Mouse (Mus musculus): ENCODE results near the gene Vamp1. TPM values are rescaled to one million over a fixed set of nuclear protein-coding genes. Genes with fewer than 3 reads are reported as not detected.

Gene Vamp1
- polyA plus RNA-seq, 1 experiment, result 14.3 TPM

DNA sequence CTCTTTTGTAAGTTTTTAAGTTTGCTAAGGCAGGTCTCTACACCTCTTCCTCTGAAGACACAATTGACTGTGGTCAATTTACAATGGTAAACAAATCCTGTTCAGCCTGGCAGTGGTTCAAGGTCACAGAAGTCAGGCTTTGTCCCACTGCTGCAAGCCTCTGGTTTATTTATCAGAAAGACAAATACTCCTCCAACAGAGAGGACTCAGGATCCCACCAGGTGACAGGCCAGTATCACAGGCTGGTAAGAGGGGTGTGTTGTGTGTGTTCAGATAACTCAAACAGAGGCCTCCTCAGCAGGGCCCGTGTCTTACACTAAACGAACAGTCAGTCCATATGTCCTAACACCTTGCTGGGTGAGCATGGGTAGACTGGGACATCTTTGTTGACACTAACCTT lies 42.9 kb upstream of the Vamp1 start:
- TF ChIP-seq POLR2A (IDR thresholded peaks at IDR 0.05; ENCODE audit: insufficient read depth, low read length) (no peak), EP300 (IDR thresholded peaks at IDR 0.05; ENCODE audit: insufficient read depth, low read depth, low read length) (no peak), CTCF (IDR thresholded peaks at IDR 0.05; ENCODE audit: low read depth, low read length) (no peak)
- H3K9me3 ChIP-seq (replicated peaks; ENCODE audit: control insufficient read depth, insufficient read depth, low read length, poor library complexity, severe bottlenecking), result no peaks in the 10 kb centered on the region

DNA sequence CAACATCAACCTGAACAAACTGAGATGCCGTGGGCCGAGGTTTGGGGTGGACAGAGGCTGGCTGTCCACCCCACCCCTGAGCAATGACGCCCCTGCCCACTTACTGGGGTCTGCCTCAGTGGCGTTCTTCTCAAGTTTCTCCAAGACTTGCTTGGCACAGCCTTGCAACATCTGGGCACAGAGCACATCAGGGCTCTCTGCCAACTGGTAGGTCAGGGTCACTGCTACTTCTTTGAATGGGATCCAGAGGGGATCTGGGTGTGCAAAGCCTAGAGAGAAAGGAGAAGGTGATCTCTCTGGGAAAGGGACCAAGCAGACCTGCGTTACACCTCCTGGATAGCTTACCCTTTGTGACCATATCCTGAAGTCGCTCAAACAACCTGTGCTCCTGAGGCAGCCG lies 42.1 kb upstream of the Vamp1 start:
- no peak overlapping the region for H3K9ac ChIP-seq (ENCODE audit: low read depth, poor library complexity, severe bottlenecking)
- H3K36me3 ChIP-seq (ENCODE audit: control insufficient read depth, insufficient read depth, low read length, poor library complexity, severe bottlenecking), result peaks cover 83% of the 10 kb centered on the region
- peaks cover 10% of the 10 kb centered on the region for H3K4me1 ChIP-seq (ENCODE audit: control insufficient read depth, insufficient read depth, low read length)
- H3K27me3 ChIP-seq (ENCODE audit: control insufficient read depth, insufficient read depth, low read length, poor library complexity, severe bottlenecking), result no peaks in the 10 kb centered on the region
- no peak overlapping the region for H3K4me3 ChIP-seq (ENCODE audit: low read depth, low read length)
- H3K9me3 ChIP-seq (replicated peaks; ENCODE audit: control insufficient read depth, insufficient read depth, low read length, poor library complexity, severe bottlenecking), result no peaks in the 10 kb centered on the region
- H3K27ac ChIP-seq (ENCODE audit: insufficient read depth, low read length), result peak overlapping the region; percentile 43
- TF ChIP-seq CTCF (IDR thresholded peaks at IDR 0.05; ENCODE audit: low read depth, low read length), result no peak
- TF ChIP-seq EP300 (IDR thresholded peaks at IDR 0.05; ENCODE audit: insufficient read depth, low read depth, low read length), result no peak
- no peak for TF ChIP-seq POLR2A (IDR thresholded peaks at IDR 0.05; ENCODE audit: insufficient read depth, low read length)

More for the DNA sequence above, 42.9 kb upstream of the Vamp1 start:
- Histone ChIP-seq H3K27me3 (ENCODE audit: control insufficient read depth, insufficient read depth, low read length, poor library complexity, severe bottlenecking) (no peaks in the 10 kb centered on the region), H3K27ac (ENCODE audit: insufficient read depth, low read length) (peak overlapping the region; percentile 67), H3K4me3 (ENCODE audit: low read depth, low read length) (no peak overlapping the region), H3K9ac (ENCODE audit: low read depth, poor library complexity, severe bottlenecking) (no peak overlapping the region), H3K36me3 (ENCODE audit: control insufficient read depth, insufficient read depth, low read length, poor library complexity, severe bottlenecking) (peaks cover 81% of the 10 kb centered on the region), H3K4me1 (ENCODE audit: control insufficient read depth, insufficient read depth, low read length) (peaks cover 11% of the 10 kb centered on the region)

- TF ChIP-seq EP300 (IDR thresholded peaks at IDR 0.05; ENCODE audit: insufficient read depth, low read depth, low read length), result peak; percentile 68; the same call in 1 of the 2 replicates
- TF ChIP-seq POLR2A (IDR thresholded peaks at IDR 0.05; ENCODE audit: insufficient read depth, low read length), result no peak
- Histone ChIP-seq H3K4me1 (ENCODE audit: control insufficient read depth, insufficient read depth, low read length) (peaks cover 7% of the 10 kb centered on the region), H3K27ac (ENCODE audit: insufficient read depth, low read length) (peak overlapping the region; percentile 10; the same call in 1 of the 2 replicates), H3K9me3 (replicated peaks; ENCODE audit: control insufficient read depth, insufficient read depth, low read length, poor library complexity, severe bottlenecking) (no peaks in the 10 kb centered on the region), H3K4me3 (ENCODE audit: low read depth, low read length) (no peak overlapping the region), H3K36me3 (ENCODE audit: control insufficient read depth, insufficient read depth, low read length, poor library complexity, severe bottlenecking) (peaks cover 82% of the 10 kb centered on the region), H3K9ac (ENCODE audit: low read depth, poor library complexity, severe bottlenecking) (no peak overlapping the region), H3K27me3 (ENCODE audit: control insufficient read depth, insufficient read depth, low read length, poor library complexity, severe bottlenecking) (no peaks in the 10 kb centered on the region)
Observed at GRCm38 (mm10) chr6:125175469-125175868, 39.9 kb upstream of the Vamp1 start.

GRCm38 (mm10) chr6:125179601-125180000 lies 35.8 kb upstream of the Vamp1 start:
- no peak overlapping the region for H3K27ac ChIP-seq (ENCODE audit: insufficient read depth, low read length)
- no peak overlapping the region for H3K9ac ChIP-seq (ENCODE audit: low read depth, poor library complexity, severe bottlenecking)
- no peak overlapping the region for H3K4me3 ChIP-seq (ENCODE audit: low read depth, low read length)
- H3K4me1 ChIP-seq (ENCODE audit: control insufficient read depth, insufficient read depth, low read length), result no peaks in the 10 kb centered on the region
- no peaks in the 10 kb centered on the region for H3K27me3 ChIP-seq (ENCODE audit: control insufficient read depth, insufficient read depth, low read length, poor library complexity, severe bottlenecking)
- peaks cover 93% of the 10 kb centered on the region for H3K36me3 ChIP-seq (ENCODE audit: control insufficient read depth, insufficient read depth, low read length, poor library complexity, severe bottlenecking)
- TF ChIP-seq EP300 (IDR thresholded peaks at IDR 0.05; ENCODE audit: insufficient read depth, low read depth, low read length) (no peak), CTCF (IDR thresholded peaks at IDR 0.05; ENCODE audit: low read depth, low read length) (no peak), POLR2A (IDR thresholded peaks at IDR 0.05; ENCODE audit: insufficient read depth, low read length) (no peak)
- no peaks in the 10 kb centered on the region for H3K9me3 ChIP-seq (replicated peaks; ENCODE audit: control insufficient read depth, insufficient read depth, low read length, poor library complexity, severe bottlenecking)

GRCm38 (mm10) chr6:125182133-125182532 lies 33.2 kb upstream of the Vamp1 start:
- Histone ChIP-seq H3K27ac (ENCODE audit: insufficient read depth, low read length) (no peak overlapping the region), H3K4me1 (ENCODE audit: control insufficient read depth, insufficient read depth, low read length) (no peaks in the 10 kb centered on the region), H3K9me3 (replicated peaks; ENCODE audit: control insufficient read depth, insufficient read depth, low read length, poor library complexity, severe bottlenecking) (no peaks in the 10 kb centered on the region), H3K9ac (ENCODE audit: low read depth, poor library complexity, severe bottlenecking) (no peak overlapping the region), H3K36me3 (ENCODE audit: control insufficient read depth, insufficient read depth, low read length, poor library complexity, severe bottlenecking) (peaks cover 94% of the 10 kb centered on the region), H3K27me3 (ENCODE audit: control insufficient read depth, insufficient read depth, low read length, poor library complexity, severe bottlenecking) (no peaks in the 10 kb centered on the region), H3K4me3 (ENCODE audit: low read depth, low read length) (no peak overlapping the region)
- TF ChIP-seq EP300 (IDR thresholded peaks at IDR 0.05; ENCODE audit: insufficient read depth, low read depth, low read length) (no peak), CTCF (IDR thresholded peaks at IDR 0.05; ENCODE audit: low read depth, low read length) (no peak), POLR2A (IDR thresholded peaks at IDR 0.05; ENCODE audit: insufficient read depth, low read length) (no peak)

- TF ChIP-seq CTCF (IDR thresholded peaks at IDR 0.05; ENCODE audit: low read depth, low read length) (no peak), POLR2A (IDR thresholded peaks at IDR 0.05; ENCODE audit: insufficient read depth, low read length) (no peak), EP300 (IDR thresholded peaks at IDR 0.05; ENCODE audit: insufficient read depth, low read depth, low read length) (no peak)
- no peaks in the 10 kb centered on the region for H3K9me3 ChIP-seq (replicated peaks; ENCODE audit: control insufficient read depth, insufficient read depth, low read length, poor library complexity, severe bottlenecking)
- H3K27ac ChIP-seq (ENCODE audit: insufficient read depth, low read length), result no peak overlapping the region
- H3K4me3 ChIP-seq (ENCODE audit: low read depth, low read length), result no peak overlapping the region
- peaks cover 77% of the 10 kb centered on the region for H3K36me3 ChIP-seq (ENCODE audit: control insufficient read depth, insufficient read depth, low read length, poor library complexity, severe bottlenecking)
- no peak overlapping the region for H3K9ac ChIP-seq (ENCODE audit: low read depth, poor library complexity, severe bottlenecking)
- no peaks in the 10 kb centered on the region for H3K27me3 ChIP-seq (ENCODE audit: control insufficient read depth, insufficient read depth, low read length, poor library complexity, severe bottlenecking)
- no peaks in the 10 kb centered on the region for H3K4me1 ChIP-seq (ENCODE audit: control insufficient read depth, insufficient read depth, low read length)
Observed at GRCm38 (mm10) chr6:125186203-125186602, 29.1 kb upstream of the Vamp1 start.

Measured in ES-Bruce4 (cell line).